Mouse (Mus musculus) cortical plate, adult 2 months (tissue): Measurements from ENCODE around the gene Ppox.

Experiments used
- CTCF ChIP-seq: fragments of 200-500 bp; IDR thresholded peaks from 2 replicates; pipeline ENCODE4 v1.5.1; 2011; ENCODE audit warnings: mild to moderate bottlenecking, control low read depth, low read length; ENCODE audit not compliant: insufficient read depth; ENCODE audit errors: extremely low read depth
- POLR2A ChIP-seq: fragments of 200-500 bp; IDR thresholded peaks from 2 replicates; pipeline ENCODE4 v1.6.1; 2011; ENCODE audit warnings: mild to moderate bottlenecking, low read length, control low read depth; ENCODE audit not compliant: insufficient read depth; ENCODE audit errors: extremely low read depth

DNA sequence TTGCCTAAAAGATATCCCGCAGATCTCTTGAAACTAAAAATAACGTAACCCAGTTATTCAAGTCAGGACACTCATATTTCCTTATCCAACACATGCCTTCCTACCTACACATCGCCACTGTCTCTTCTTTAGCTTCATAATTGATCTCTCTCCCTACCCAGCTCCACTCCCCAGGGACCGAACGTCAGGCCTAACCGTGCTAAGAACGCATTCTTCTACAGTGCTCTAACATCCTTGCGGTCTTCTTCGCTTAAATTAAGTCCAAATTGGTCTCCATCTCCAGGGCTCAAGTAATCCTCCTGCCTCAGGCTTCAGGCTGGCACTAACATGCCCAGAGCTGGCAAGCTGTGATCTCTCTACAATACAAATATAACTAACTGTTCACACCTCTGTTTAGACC is 47.3 kb upstream of the Ppox start:
- TF ChIP-seq CTCF, result no peak
- no peak for TF ChIP-seq POLR2A
